Mouse (Mus musculus) subcutaneous adipose tissue, adult 2 months (tissue): ENCODE data around the gene Phldb3. TPM values are rescaled to one million over a fixed set of nuclear protein-coding genes. Genes with fewer than 3 reads are reported as not detected.

ENCODE experiments used
- polyA plus RNA-seq: library from polyadenylated mRNA; depleted of rRNA; stranded (reverse); fragments of >200 nt; gene quantifications from 2 replicates; pipeline ENCODE4 v1.2.3, GENCODE M21; 2012; ENCODE audit warnings: low replicate concordance; rRNA removed

Phldb3 gene
- 0.92 and 2.6 TPM in 2 replicates for polyA plus RNA-seq

DNA sequence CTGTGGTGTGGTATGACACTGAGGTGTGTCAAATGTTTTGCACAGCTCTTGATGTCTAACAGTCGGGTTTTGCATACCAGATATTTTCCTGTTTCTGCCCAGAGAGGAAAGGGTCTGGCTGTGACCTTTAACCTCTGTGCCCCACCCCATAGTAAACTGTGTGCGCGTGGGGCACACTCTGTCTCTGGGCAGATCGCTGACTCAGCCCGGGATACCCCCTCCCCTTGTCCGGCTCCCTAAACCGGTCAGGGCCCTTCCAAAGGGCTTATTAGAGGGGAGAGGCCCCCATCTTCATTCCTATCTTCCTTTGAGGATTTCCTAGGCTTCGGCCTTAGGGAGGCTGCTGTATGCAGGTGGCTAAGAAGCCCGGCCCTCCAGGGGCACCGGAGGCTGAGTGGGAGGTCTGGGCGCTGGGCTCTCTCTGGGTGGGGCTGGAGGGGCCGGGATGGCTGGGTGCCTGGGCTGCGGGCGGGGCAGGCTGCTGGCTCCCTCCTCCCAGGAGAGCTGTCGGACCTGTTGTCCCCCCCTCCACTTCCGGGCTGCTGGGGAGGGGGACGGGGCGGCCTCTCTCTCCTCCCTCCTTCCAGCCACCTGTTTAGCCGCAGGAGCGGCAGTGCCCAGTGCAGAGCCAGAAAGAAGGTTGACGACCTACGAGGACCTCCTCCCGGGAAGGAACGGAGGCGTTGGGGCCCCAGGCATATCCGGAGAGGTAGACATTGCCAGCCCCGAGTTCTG, at the start of gene Phldb3:
Gene Phldb3 (plus strand): TSS at position 620 of the 735 bp plus-strand sequence.

GRCm38 (mm10) chr7:24587330-24588105, 23.0 kb upstream of the Phldb3 start, which contains the start of the genes Ethe1 and Zfp575:
Gene Ethe1 (plus strand): TSS chr7:24587543.
Gene Zfp575 (minus strand): TSS chr7:24587641.

DNA sequence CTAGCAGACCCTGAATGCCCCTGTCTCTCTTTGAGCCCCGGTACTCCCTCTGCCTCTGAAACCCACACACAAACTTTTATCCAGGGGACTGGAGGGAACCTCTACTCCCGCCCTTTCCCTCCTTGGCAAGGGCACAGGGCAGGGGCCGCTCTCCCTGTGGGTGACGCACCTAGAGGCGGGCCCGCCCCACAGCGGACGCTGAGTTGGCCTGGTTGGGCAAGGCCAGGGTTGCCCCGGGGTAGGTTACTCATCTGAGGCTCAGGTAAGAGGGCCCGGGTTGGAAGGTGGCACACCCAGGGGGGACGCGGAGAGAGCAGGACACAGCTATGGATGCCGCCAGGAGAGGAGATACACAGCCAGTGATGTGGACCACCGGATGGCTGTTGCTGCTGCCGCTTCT, 25.7 kb downstream of the Phldb3 start, which contains the start of gene Lypd3:
Gene Lypd3 (plus strand): TSS at position 287 of the 400 bp plus-strand sequence.

GRCm38 (mm10) chr7:24676575-24676974, 66.0 kb downstream of the Phldb3 start, which contains the start of gene Tex101:
Gene Tex101 (minus strand): TSS chr7:24676675.

Other genes with a start within 250 kb of the Phldb3 start
- 8.2 and 11.7 TPM in 2 replicates for gene Kcnn4, start 240.5 kb upstream of the Phldb3 start, polyA plus RNA-seq
- 41.9 and 55.8 TPM in 2 replicates for gene Smg9, start 211.1 kb upstream of the Phldb3 start, polyA plus RNA-seq
- gene Irgc1, start 158.5 kb upstream of the Phldb3 start, polyA plus RNA-seq: 0.09 TPM in 1 of 2 replicates, not detected in the other
- 13.8 and 14.6 TPM in 2 replicates for gene Plaur, start 148.3 kb upstream of the Phldb3 start, polyA plus RNA-seq
- gene Cadm4, start 128.7 kb upstream of the Phldb3 start, polyA plus RNA-seq: 4.5 and 10.2 TPM in 2 replicates
- gene Zfp428, start 103.8 kb upstream of the Phldb3 start, polyA plus RNA-seq: 2.7 and 20.4 TPM in 2 replicates
- gene AC161166.1, start 98.3 kb upstream of the Phldb3 start, polyA plus RNA-seq: not detected in 2 replicates
- 19.3 and 22.6 TPM in 2 replicates for gene Irgq, start 80.1 kb upstream of the Phldb3 start, polyA plus RNA-seq
- 0.15 TPM in 1 of 2 replicates, not detected in the other for gene Pinlyp, start 64.6 kb upstream of the Phldb3 start, polyA plus RNA-seq
- gene Xrcc1, start 64.5 kb upstream of the Phldb3 start, polyA plus RNA-seq: 38.3 and 65.9 TPM in 2 replicates
- 16.2 and 42.4 TPM in 2 replicates for gene Ethe1, start 23.2 kb upstream of the Phldb3 start, polyA plus RNA-seq
- 0.23 and 1.2 TPM in 2 replicates for gene Zfp575, start 23.1 kb upstream of the Phldb3 start, polyA plus RNA-seq
- 0.07 and 0.81 TPM in 2 replicates for gene Lypd3, start 25.8 kb downstream of the Phldb3 start, polyA plus RNA-seq
- gene Tex101, start 65.9 kb downstream of the Phldb3 start, polyA plus RNA-seq: not detected in 2 replicates
- not detected in 2 replicates for gene BC049730, start 98.5 kb downstream of the Phldb3 start, polyA plus RNA-seq
- not detected in 2 replicates for gene Gm4763, start 116.1 kb downstream of the Phldb3 start, polyA plus RNA-seq
- gene Cd177, start 149.5 kb downstream of the Phldb3 start, polyA plus RNA-seq: 0.10 and 0.41 TPM in 2 replicates
- gene Ceacam10, start 166.4 kb downstream of the Phldb3 start, polyA plus RNA-seq: 0.72 and 2.0 TPM in 2 replicates